Mouse (Mus musculus) T-helper 1 cell (primary cell): ENCODE results near the gene Lrp3.

Experiments
- in situ Hi-C: fragments of 300-600 bp; cut with MboI, MseI; formaldehyde crosslinking; loops from one replicate; pipeline ENCODE4 v1.15.1; 2025; ENCODE audit warnings: high pct_unique_total_duplicates

The Lrp3 gene

DNA sequence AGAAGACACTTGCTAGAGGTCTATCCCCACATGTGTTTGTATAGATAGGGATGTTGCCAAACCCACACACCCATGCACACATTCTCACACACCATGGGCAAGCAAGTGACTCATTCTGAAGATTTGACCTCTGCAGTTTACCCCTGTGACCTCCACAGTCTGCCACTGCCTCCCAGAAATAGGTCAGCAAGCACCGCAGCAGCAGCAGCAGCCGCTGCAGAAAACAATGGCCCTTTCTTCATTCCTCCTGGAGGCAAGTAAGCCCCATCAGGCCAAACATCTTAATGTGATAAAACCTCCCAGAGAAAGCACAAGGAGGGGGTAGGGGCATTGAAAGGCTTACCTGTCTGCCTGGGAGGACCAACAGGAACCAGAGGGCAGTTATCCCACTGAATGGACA is 24.0 kb downstream of the Lrp3 start:
- in situ Hi-C loops = no loop called here

GRCm38 (mm10) chr7:35189699-35190098 is 25.6 kb downstream of the Lrp3 start:
- in situ Hi-C loops = no loop called here

DNA sequence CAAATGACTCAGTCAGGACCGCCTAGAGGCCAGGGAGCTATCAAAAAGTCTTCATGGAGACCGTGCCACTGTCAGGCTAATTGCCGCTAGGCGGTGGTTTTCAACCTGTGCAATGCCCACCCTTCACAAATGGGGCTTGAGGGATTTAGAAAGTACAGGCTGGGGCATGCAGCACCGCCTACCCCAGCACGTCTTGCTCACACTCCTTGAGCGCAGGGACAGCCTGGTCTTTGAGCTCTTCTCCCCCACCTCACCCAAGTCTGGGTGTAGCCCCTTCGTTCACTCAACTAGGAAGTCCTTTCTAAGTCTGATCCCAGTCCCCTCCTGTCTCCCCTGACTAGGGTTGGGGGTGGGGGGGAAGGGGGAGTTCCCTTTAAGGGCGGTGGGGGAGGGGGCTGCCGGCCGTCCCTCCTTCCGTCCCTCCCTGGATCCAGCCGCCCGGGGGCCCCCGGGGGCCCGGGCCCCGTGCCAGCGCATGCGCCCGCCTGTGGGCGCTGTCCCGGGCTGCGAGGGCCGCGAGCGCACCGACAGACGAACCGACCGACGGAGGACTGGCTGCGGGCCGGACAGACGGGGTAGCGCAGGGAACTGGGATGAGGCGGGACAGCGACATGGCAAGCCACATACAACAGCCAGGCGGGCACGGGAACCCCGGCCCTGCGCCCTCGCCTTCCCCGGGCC is 29.3 kb downstream of the Lrp3 start, which contains the start of gene Slc7a10:
Slc7a10 (plus strand) TSS at position 497 of the 681 bp plus-strand sequence.
- in situ Hi-C loops = no loop called here

DNA sequence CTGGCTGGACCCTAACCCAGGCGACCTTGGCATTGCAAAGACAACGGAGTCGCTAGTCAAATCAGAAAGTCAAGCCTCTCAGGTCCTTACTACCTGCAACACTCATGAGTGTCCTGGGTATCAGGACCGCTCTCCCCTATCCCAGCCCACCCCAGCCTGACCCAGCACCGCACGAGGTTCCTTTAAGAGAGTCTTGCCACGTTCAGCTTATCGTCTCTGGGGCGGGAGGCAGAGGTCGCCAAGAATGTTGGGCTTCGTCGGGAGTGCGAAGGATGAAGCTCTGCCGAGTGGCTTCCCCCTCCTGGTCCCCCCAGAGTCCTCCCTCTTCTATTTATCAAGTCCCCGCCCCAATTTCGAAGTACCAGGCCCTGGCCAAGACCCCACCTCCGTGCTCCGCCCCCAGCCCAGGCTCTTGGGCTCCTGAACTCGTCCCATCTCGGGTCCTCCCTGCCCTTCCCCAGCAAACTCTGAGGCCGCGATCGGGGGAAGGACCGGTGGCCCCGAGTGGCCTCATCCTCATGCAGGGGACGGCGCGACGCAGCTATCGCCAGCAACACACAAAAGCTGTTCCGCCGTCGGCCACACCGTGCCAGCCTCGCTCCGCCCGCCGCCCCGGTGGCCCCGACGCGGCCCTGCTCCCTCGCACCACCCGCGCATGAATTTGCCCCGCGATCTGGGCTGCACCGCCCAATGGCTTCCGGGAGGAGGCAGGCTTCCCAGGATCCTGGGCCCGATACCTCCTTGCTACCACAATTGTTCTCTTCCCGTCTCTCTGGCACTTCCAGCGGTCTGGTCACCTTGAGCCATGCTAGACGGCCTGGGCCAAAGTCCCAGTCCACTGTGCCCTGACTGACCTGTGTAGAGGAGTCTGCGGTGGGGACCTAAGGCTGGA is 30.2 kb downstream of the Lrp3 start:
- in situ Hi-C loops = no loop called here

DNA sequence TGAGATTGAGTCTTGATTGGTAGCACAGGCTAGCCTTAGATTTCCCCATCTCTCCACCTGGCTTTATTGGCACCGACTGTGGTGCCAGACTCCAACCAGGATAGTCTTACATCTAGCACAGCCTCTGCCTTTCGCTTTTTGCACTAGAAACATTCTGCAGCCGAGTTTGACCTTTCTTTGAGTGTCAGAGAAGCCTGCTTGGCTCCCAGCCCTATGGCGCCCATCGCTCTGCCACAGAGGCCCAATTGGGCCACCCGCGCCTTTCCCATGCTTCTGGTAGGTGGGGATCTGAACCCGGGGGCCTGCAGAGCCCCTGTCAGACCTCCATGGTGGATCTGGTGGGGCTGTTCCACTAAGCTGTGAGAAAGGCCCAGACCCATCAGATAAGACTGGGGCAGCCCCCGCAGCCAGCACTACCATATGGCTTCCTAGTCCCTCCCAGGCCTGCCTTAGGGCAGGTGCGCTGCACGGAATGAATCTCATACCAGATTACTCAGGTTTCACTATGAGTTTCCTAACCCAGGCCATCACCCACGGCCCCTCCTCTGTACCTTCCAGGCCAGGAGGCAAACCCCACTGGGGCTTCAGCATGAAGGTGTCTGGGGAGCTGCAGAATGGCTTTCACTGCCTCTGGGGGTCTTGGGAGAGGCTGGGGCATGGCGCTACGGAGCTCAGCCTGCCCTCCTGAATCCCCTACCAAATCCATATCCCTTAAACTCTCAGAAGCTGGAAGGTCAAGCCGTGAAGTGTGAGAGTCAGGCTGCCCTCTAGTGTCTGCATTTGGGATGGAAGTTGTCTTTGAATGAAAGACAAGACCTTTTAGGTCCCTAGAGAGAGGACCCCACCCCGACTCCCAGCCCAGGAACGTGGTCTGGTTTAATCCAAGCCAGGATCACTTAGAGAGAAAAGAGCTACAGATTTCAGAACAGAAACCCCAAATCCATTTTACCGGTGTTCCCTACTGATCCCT is 38.6 kb downstream of the Lrp3 start:
- in situ Hi-C loops = loop anchor here (5.0 to 10.0 kb wide), 3 partner anchors 81 to 772 kb away; no protein-coding TSS in a partner anchor

- in situ Hi-C loops = loop anchor here (5.0 to 10.0 kb wide), 3 partner anchors 82 to 771 kb away; no protein-coding TSS in a partner anchor
These were observed 39.8 kb downstream of the Lrp3 start for GRCm38 (mm10) chr7:35175533-35175932.

- in situ Hi-C loops = loop anchor here (5.0 to 10.0 kb wide), 3 partner anchors 140 to 768 kb away; no protein-coding TSS in a partner anchor
These were observed 42.8 kb downstream of the Lrp3 start for GRCm38 (mm10) chr7:35172519-35172918.

GRCm38 (mm10) chr7:35171867-35172382 is 43.4 kb downstream of the Lrp3 start:
- in situ Hi-C loops = loop anchor here (5.0 to 10.0 kb wide), 3 partner anchors 140 to 767 kb away; no protein-coding TSS in a partner anchor

DNA sequence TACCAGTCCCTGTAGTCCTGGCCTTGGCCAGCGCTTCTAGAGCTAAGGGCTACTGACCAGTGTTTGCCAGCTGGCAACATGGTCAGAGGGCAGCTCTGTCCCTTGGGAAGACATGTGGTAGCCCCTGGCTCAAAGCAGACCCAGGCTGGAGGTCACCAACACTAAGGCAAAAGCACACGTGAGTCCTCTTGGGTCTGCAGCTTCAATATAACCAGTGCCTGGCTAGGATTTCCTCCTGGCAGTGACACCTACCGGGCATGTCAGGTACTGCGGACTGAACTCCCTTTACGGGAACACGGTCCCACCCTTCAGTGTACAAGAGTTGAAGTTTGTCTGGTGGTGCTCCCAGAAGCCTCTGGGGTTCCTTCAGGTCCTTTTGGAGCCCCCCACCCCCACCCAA is 46.0 kb downstream of the Lrp3 start:
- in situ Hi-C loops = no loop called here

- in situ Hi-C loops = no loop called here
These were observed 47.4 kb downstream of the Lrp3 start for GRCm38 (mm10) chr7:35167925-35168324.

DNA sequence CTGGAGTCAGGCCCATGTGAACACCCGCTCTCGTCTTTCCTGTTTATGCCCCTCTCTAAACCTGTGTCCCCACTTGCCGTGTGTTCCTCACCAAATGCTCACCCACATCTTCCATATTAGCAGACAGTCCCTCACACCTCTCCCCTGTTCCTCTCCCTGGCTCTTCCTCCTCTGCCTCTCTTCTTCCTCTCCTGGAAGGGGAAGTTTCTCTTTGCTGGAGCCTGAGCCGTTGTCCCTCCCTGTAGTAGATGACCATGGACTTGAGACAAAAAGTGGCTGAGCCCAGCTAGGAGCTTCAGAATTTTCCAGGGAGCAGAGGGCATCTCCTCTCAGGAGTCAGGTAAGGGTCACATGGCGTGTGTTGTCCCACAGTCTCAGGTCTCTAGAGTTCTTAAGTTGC is 48.3 kb downstream of the Lrp3 start:
- in situ Hi-C loops = no loop called here

DNA sequence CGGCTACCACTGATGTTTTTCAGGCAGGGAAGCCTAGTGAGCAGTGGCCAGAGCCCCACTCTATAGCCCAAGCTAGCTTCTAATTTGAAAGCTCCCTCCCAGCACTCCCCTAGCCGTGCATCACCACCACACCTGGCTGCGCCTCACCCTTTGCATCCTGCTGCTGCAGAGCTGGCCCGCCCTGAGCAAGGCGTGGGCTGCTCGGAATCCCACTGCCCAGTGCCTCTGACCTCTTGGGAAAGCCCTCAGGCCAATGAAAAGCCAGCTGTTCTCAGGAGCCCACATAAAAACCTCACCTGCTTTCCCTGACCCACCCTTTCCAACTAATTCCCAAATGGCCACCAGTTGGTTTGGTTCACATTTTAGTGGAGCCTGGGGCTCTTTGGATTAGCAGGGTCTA is 51.2 kb downstream of the Lrp3 start:
- in situ Hi-C loops = no loop called here

DNA sequence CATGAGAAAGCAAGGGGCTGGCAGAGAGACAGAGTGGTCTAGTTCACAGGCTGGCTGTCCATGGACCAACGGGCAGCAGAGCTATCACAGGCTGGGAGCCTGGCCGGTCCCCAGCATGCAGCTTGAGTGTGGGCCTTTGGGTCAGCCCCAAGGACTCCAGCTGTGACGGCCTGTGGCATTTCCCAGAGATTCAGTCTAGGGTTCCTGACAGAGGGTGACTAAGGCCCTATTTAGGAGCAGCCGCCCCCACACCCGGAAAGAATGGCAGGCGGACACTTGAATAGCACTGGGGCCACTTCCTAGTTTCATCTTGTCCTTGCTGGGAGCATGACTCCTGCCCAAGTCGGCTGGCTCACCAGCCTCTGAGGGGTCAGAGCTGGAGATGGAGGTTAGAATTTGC is 51.7 kb downstream of the Lrp3 start:
- in situ Hi-C loops = no loop called here

- in situ Hi-C loops = no loop called here
These were observed 52.9 kb downstream of the Lrp3 start for GRCm38 (mm10) chr7:35162443-35162842.

- in situ Hi-C loops = loop anchor here (10.0 kb wide), 1 partner anchor 343 kb away; the partner anchor contains the start of gene Chst8
These were observed 57.8 kb downstream of the Lrp3 start for GRCm38 (mm10) chr7:35157512-35157911.

GRCm38 (mm10) chr7:35156561-35157477 is 58.5 kb downstream of the Lrp3 start:
- in situ Hi-C loops = loop anchor here (10.0 kb wide), 1 partner anchor 342 kb away; the partner anchor contains the start of gene Chst8

- in situ Hi-C loops = loop anchor here (10.0 kb wide), 1 partner anchor 340 kb away; the partner anchor contains the start of gene Chst8
These were observed 60.8 kb downstream of the Lrp3 start for GRCm38 (mm10) chr7:35154449-35154848.

DNA sequence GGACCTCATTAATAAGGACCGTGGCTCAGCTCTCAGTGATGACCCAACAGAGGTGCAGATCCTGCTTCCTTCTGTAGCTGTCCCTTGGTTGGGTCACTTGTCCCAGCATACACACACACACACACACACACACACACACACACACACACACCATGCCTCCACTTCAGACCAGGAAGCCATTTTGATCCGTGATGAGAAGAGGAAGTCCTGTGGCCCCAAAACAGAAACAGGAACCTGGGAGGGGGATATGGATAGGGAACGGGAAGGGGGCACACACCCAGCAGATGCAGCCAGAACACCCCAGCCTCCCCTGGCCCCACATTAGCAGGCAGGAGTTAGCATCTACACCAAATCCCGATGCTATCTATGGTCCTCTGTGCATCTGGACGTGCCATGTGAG is 64.4 kb downstream of the Lrp3 start:
- in situ Hi-C loops = loop anchor here (10.0 kb wide), 1 partner anchor 336 kb away; the partner anchor contains the start of gene Chst8
